Mouse (Mus musculus) neutrophil, adult 5-6 weeks (primary cell): Measurements from ENCODE around the gene Wdr25. TPM values are rescaled to one million over a fixed set of nuclear protein-coding genes. Genes with fewer than 3 reads are reported as not detected.

Experiments
- ATAC-seq: fragments of 151-379, 151-347 bp; 2 replicates; pipeline ENCODE4 v1.8.0; 2017; ENCODE audit warnings: mild to moderate bottlenecking, moderate TSS enrichment; ENCODE audit not compliant: insufficient number of reproducible peaks, poor library complexity, low FRiP score, severe bottlenecking; ENCODE audit errors: extremely low read depth
- total RNA-seq: library from RNA; stranded (forward); fragments of 200-1000 nt; gene quantifications from 2 replicates; pipeline ENCODE4 v1.2.3, GENCODE M21; 2017

Gene Wdr25
- total RNA-seq, 1 experiment from 2014 or later, result 3.1 TPM

DNA sequence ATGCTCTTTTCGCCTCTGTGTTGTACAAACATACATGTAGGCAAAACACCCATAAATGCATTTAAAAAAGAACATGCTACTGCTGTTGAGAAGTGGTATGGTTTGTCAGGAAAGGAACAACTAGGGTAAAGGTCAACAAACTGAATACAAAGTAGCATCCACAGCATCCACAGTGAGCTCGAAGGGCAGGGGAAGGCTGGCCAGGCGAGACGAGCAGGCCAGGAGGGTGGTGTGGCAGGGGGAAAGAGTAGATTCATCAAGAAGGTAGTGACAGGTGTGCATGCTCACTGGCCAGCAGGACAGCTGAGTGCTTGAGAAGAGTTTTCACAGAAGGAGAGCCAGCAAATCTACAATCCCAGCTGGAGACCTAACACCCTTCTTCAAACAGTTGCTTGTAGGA is 74.2 kb downstream of the Wdr25 start:
- ATAC-seq, result no peak

DNA sequence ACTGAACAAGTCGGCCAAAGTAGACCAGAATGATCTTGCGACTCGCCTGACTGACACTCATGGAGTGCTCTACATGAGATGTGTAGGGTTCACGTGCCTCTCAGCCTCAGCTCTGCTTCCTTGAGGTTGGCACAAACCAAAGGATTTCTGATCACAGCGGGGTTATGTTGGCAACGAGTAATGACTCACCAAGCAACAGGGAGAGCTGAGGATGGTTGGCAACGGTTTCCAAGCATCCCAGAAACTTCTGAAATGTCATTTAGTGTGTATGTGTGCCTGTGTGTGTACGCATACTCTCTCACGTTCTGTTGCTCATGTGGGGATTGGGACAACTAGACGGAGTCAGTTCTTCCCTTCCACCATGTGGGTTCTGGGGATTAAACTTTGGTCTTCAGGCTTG is 74.6 kb downstream of the Wdr25 start:
- no peak for ATAC-seq

DNA sequence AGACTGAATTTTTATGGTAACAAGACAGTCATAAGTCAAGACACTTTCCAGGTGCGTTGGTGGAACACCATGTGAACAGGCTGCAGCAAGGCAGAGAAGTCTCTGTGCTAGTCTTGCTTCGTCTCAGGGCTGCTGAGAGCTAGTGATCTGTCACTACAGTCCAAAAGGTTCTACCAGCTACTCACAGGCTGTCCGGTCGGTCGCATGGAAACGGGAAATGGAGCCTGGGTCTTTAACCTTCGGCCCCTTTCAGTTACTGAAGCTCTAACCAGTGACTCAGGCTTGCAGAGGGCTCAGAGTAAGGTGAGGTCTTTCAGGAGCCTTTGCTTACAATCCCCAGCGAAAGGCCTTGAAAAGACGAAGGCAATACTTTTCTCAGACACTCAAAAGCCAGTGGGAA is 78.0 kb downstream of the Wdr25 start:
- no peak for ATAC-seq

DNA sequence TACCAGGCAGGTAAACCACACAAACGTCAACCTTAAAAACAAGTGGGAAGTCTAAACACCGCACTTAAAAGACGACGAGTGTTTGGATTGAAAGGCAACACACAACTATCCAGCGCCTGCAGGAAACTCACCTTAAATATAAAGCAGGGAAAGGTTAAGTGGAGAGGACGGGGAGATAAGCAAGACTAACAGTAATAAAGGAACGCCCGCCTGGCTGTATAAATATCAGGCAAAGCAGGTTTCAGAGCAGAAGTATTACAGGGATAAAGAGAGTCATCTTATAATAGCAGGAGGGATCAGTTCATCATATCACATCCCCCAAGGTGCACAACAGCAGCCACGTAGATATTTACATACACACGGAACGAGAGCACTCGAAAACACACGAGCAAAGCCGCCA is 78.8 kb downstream of the Wdr25 start:
- ATAC-seq, result no peak

DNA sequence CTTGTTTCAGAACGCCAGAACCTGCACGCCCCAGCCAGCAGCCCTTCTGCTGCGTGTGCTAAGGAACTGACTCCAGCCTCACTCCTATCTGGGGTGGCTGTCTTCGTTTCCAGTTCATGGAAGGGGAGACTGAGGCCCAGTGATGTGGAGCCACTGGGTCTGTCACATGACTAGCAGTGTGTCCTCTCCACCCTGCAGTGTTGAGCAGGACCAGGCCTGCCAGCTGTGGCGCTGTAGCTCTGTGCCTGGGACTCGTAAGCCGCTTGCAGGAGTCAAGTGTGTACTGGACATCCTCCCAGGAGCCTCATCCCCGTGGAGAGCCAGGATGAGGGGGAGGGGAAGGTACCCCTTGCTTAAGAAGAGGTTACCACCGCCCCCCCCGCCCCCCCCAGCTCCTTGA is 86.5 kb downstream of the Wdr25 start:
- ATAC-seq, result no peak

DNA sequence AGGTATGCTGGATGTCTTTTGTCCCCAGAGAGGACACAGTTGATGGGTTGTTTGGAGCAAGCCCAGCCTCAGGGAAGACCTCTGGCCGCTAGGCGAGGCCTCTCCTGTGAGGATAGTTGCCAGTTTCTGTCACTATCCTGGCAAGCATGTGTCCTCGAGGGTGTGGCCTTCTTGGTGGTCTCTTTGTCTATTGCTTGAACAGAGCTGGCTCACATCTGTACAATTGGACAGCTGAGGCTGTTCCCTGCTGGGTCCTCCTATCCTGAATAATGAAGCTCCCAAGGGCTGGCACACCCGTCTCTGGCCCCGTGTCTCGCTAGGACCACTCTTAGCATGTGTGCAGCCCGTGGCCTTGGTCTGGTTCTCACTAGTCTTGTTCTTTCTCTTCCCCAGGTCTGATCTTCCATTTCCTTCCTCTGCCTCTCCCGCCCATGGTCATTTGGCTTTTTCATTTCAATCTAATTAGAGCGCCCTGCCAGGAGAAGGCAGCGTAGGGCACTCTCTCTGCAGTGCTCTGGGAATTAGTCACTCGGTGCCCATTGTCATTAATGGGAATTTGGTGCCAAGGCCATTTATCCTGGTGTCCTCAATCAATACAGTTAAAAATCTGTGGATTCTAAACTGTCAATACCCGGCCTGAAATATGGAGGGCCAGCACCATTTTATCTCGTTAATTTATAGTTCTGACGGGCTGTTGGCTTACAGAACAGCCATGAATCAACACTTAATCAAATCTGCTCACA is 88.7 kb downstream of the Wdr25 start:
- no peak for ATAC-seq

GRCm38 (mm10) chr12:108982684-108982960 is 89.2 kb downstream of the Wdr25 start:
- ATAC-seq, result no peak

DNA sequence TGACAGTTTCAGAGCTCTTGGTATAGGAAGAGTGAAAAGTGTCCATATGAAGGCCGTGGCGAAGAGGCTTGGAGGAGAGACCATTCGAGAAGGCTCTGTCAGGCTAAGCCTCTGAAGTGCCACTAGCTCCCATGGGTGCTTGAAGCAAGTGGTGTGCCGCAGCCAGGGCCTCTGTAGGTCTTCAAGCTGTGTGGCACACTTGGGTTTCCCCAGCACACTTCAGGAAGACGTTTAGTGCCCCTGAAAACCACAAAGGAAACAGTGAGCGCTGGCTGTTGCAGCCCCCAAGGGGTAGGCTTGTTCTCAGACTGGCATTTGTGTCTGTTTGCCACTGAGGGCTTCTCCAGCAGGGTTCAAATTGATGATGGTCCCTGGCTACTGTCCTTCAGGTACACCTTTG is 90.1 kb downstream of the Wdr25 start:
- ATAC-seq, result no peak

DNA sequence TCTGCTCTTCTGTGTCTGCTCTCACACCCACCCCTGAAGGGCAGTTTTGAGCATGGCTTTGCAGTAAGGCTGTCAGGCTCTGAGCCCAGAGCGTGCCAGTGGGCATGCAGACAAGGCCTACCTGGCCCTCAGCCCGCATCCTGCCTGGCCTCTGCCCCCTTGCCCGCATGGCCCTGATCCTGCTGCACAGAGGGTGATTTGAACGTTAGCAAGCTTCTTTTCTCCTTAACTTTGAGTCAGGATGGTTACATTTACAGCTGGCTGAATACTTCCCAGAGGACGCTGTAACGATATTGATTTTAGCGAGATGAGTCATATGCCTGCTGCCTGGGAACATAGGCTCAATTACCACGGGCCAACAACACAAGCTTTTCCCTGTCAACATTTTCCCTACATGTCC is 91.0 kb downstream of the Wdr25 start:
- no peak for ATAC-seq

DNA sequence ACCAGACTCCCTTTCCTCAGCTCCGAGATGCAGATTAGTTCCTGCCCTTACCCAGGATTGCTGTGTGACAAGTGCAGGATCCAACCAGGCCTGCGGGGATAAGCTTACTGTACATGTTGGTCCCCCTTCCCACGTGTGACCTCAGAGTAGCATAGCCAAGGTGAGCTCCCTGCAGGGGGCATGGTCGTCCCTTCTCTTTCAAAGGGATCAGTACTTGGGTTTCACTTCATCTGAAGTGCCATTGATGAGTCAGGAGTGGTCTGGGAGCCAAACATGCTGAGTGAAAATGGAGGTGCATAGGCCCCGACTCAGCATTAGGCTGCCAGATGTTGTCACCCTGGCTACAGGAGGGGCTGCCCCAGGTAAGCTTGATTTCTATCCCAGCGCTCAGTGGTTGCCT is 91.6 kb downstream of the Wdr25 start:
- ATAC-seq, result no peak

GRCm38 (mm10) chr12:108987448-108987847 is 94.0 kb downstream of the Wdr25 start:
- ATAC-seq, result no peak

- ATAC-seq, result 0 out of 2 replicates have a peak, but pooled peaks have one; percentile 30
These were observed 97.0 kb downstream of the Wdr25 start for GRCm38 (mm10) chr12:108990425-108990824.

- ATAC-seq, result no peak
These were observed 99.6 kb downstream of the Wdr25 start for GRCm38 (mm10) chr12:108993046-108993445.

DNA sequence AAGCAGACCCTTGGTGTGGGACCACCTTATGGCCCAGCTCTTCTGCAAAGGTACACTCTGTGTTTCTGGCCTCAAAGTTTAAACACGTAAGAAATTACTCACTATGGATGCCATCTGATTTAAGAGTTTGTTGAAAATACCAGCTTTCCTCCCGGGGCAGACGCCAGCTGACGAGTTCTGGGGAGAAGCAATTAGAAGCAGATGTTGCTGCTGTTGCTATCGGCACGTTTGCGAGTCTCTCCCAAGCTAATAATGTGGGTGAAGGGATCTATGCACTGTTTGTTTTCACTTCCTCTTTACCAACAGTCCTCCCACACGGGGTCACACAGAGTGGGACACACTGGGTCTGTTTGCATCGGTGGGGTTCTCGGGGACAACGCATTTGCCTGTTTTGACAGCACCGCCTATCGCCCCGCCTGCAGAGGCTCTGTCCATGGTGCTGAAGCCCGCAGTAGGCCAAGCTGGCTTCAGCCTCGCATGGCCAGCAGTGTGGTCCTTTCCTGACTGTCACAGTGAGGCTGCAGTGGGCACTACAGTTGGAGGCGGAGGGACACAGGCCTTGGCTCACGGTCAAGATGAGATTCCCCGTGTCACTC is 101.1 kb downstream of the Wdr25 start:
- peak; percentile 47; the same call in 1 of the 2 replicates for ATAC-seq

GRCm38 (mm10) chr12:108995976-108996636 is 102.7 kb downstream of the Wdr25 start:
- no peak for ATAC-seq

DNA sequence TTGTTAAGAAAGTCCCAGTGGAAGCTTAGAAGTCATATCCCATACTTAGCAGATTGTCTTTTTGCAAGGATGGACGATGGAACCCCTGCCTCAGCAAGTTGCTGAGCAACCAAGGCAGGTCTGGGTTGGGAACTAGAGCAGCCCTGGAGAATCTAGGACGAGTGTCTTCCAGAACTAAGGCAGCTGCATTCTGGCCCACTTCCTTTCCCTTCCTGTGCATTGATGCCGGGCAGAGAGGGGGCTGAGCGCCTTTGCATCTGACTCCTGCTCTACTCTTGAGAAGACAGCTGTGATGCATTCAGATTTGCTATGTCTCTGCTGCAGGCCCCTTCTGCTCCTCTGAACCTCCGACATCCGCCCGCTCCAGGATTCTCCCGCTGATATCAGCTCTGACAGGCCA is 103.8 kb downstream of the Wdr25 start:
- no peak for ATAC-seq

- ATAC-seq, result no peak
These were observed 109.5 kb downstream of the Wdr25 start for GRCm38 (mm10) chr12:109002978-109003377.

- no peak for ATAC-seq
These were observed 116.7 kb downstream of the Wdr25 start for GRCm38 (mm10) chr12:109010070-109010649.

GRCm38 (mm10) chr12:109022181-109022691 is 128.8 kb downstream of the Wdr25 start:
- no peak for ATAC-seq

GRCm38 (mm10) chr12:109022966-109023365 is 129.5 kb downstream of the Wdr25 start:
- ATAC-seq, result no peak
